Mouse (Mus musculus) adrenal gland, adult 2 months (tissue): ENCODE measurements around the gene Setd1a. TPM values are rescaled to one million over a fixed set of nuclear protein-coding genes. Genes with fewer than 3 reads are reported as not detected.
"Not testable (repeated sequence)": the region's sequence is repeated elsewhere in the genome, so short reads cannot be mapped to it uniquely, and the experiment has no call there.

Experiments
- DNase-seq: peaks from one replicate; pipeline ENCODE4 v3.0.0; 2021
- polyA plus RNA-seq: library from polyadenylated mRNA; depleted of rRNA; stranded (reverse); fragments of >200 nt; gene quantifications from 2 replicates; pipeline ENCODE4 v1.2.3, GENCODE M21; 2012
- total RNA-seq, 2 experiments: library from RNA; stranded (reverse); gene quantifications; 2 replicates each; pipeline ENCODE4 v1.2.3; 2021

Gene Setd1a
- total and polyA plus RNA-seq, 3 experiments = 15.9 to 42.6 (median 36.0) TPM

DNA sequence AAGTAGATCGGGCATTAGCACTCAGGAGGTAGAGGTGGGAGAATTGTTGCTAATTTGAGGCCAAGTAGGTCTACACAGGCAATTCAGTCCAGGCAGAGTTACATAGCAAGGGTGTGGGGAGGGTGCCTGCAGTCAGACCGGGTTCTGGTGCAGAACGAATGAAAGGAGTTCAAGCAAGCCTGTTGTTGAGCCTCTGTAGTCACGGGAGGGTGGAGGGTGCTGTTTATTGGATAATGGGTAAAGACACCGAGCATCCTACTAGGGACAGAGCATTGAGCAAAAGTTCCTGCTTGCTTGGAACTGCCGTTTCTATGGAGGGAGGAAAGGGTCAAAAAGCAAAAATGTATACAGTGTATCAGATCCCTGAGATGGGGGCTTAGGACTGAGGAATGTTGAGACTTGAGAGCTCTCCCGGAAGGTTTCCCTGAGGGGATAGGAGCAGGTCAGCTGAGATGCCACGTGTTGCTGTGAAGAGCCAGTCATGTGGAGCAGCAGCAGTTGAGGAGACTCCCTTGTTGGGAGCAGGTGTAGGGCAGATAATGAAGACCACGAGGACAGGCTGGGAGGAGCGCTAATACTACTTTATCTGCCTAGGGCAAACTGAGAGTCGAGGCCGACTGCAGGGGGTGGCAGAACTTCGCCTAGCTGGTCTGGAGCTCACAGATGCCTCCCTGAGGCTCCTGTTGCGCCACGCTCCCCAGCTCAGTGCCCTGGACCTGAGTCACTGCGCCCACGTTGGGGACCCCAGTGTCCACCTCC is 9.4 kb upstream of the Setd1a start:
- DNase-seq = no peak

DNA sequence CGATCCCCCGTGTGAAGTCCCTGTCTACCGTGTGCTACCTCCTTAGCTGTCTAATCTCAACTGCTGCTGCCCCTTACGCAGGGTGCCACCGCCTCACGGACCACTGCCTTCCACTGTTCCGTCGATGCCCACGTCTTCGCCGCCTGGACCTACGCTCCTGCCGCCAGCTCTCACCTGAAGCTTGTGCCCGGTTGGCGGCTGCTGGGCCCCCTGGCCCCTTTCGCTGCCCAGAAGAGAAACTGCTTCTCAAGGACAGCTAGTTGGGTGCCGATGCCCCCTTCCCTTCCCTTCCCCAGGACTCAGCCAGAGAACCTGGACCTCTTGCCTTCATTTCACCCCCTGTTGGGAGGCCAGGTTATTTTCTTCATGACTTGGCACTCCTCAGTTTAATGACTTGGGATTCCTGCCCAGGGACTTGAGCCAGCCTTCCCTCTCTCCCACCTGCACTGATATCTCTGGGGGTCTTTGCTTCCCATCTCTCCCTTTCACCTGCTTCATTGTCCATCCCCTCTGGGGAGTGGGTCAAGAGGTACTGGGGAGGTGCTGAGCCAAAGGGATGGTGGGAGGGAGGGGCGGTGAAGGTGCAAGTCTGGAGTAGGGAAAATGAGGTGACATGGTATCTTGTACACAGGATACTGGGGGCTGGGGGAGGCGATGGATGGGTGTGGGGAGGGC is 8.7 kb upstream of the Setd1a start:
- no peak for DNase-seq

- no peak for DNase-seq
Measured at GRCm38 (mm10) chr7:127768346-127768996, 8.0 kb upstream of the Setd1a start.

GRCm38 (mm10) chr7:127768997-127769593 is 7.4 kb upstream of the Setd1a start:
- DNase-seq = peak; percentile 97

GRCm38 (mm10) chr7:127769651-127770038 is 6.8 kb upstream of the Setd1a start, which contains the start of gene Orai3:
Orai3 (plus strand) TSS chr7:127769815.
- peak; percentile 95 for DNase-seq

GRCm38 (mm10) chr7:127770039-127770905 is 6.2 kb upstream of the Setd1a start:
- peak; percentile 28 for DNase-seq

- DNase-seq = no peak
Measured at GRCm38 (mm10) chr7:127771262-127771661, 5.2 kb upstream of the Setd1a start.

DNA sequence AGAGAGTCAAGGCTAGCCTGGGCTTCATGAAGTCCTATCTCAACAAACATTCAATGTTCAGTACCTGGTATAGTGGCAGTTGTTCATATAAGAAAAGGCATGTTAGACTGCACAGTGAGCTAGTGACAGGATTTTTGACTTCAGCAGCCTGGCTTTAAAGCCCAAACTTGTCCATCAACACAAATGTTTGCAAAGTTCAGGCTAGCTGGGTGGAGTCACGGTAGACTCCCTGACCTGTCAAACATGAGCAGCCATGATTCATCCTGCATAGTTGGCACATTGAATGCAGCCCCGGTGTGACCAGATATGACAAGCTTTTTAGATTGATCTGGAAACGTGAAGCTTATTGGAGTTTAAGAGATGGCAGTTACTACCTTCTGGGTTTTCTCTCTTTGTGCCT is 4.4 kb upstream of the Setd1a start:
- no peak for DNase-seq

DNA sequence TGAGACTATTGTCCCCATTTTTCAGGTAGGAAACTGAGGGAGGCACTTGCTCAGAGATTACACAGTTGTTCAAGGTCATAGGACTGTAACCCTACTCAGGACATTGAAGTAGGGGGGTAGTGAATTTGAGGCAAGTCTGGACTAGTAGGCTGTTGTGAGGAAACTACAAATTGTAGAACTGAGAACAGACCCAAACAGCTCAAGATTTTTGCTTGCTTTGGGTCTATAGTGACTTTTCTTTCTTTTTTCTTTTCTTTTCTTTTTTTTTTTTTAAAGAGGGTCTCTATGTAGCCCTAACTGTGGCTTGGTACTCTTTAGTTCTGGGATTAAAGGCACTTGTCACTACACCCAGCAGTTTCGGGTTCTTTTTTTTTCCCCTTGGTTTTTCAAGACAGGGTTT is 3.9 kb upstream of the Setd1a start:
- no peak for DNase-seq

DNA sequence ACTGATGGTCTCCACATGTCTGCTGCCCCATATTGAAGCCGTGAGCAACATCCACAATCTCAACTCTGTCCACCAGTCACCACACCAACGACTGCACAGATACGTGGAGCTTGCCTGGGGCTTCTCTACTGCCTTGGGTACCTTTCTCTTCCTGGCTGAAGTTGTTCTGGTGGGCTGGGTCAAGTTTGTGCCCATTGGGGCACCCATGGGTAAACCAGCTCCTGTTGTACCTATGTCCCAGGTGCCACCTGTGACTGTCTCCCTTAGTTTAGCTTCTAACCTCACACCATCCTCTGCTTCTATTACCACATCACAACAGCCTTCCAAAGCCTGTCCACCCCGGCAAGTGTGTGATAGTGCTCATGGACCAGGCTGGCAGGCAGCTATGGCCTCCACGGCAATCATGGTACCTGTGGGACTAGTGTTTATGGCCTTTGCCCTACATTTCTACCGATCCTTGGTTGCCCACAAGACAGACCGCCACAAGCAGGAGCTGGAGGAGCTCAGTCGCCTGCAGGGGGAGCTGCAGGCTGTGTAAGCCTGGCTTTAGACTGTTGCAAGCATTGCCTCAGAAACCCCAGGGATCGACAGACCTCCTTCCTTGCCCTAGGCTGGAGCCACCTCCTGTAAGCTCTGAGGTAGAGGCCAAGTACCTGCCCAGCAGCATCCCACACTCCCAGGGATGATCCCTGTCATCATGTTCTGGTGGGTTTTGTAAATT is 2.6 kb upstream of the Setd1a start:
- peak; percentile 80 for DNase-seq

DNA sequence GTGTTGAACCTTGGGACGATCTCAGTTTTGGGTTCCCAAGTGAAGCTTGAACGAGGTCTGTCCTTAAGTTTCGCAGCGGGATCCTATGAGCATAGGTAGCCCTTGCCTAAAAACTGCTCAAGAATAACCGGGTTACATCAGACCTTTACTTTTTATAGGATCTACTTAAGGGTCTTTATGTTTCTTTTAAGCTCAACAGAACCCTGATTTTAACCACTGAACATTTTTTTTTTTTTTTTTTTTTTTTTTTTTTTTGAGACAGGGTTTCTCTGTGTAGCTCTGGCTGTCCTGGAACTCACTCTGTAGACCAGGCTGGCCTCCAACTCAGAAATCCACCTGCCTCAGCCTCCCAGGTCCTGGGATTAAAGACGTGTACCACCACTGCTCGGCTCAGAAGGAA is 633 bp upstream of the Setd1a start:
- DNase-seq = not testable (repeated sequence)

- DNase-seq = peak; percentile 97
Measured at GRCm38 (mm10) chr7:127776878-127777473, 506 bp downstream of the Setd1a start.

DNA sequence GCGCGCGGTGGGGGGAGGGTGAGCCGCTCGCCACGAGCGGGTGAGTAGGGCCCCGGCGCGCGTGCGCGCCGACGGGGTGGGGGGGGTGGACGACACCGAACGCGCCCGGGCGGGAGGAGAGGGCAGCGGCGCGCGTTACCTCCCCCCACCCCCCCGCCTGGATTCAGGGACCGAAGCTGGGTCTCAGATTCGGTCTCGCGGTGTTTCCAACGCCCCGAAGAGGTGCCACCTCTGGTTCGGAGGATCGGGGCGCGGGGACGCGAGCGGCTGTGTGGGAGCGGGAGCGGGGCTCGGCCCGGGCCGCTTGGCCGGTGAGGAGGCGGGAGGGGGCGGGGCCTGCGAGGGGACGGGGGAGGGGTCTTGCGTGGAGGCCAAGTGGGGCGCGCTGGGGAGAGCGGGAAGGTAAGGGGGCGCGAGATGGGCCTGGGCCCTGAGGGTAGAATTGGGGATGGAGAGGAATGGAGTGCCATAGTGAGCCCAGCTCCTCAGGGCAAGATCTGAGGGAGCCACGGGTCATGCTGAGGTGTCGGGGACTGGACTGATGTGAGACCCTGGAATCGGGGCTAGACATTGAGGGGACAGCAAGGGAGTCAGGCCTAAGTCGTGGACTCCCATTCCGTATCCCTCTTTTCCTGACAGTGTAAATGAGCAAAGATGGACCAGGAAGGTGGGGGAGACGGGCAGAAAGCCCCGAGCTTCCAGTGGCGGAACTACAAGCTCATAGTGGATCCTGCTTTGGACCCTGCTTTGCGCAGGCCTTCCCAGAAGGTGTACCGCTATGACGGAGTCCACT is 1.2 kb downstream of the Setd1a start:
- DNase-seq = peak; percentile 83

DNA sequence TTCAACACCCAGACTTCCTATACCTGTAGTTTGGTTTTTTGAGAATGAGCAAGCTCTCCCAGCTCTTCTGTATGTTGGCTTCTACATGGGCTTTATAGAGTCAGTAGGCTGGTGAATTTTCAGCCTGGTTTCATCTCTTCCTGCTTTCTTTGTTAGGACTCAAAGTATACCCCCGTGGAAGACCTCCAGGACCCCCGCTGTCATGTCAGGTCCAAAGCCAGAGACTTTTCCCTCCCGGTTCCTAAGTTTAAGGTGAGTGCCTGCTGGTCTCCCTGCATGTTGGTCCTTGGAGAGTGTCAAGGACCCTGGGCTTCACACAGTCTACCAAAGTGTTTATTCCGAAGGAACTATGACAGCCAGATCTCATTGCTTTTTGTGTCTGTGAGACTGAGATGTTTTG is 1.9 kb downstream of the Setd1a start:
- DNase-seq = no peak

- DNase-seq = no peak
Measured at GRCm38 (mm10) chr7:127785308-127785707, 8.8 kb downstream of the Setd1a start, which contains the start of gene Gm49388. Gm49388 (plus strand) TSS chr7:127785608.

DNA sequence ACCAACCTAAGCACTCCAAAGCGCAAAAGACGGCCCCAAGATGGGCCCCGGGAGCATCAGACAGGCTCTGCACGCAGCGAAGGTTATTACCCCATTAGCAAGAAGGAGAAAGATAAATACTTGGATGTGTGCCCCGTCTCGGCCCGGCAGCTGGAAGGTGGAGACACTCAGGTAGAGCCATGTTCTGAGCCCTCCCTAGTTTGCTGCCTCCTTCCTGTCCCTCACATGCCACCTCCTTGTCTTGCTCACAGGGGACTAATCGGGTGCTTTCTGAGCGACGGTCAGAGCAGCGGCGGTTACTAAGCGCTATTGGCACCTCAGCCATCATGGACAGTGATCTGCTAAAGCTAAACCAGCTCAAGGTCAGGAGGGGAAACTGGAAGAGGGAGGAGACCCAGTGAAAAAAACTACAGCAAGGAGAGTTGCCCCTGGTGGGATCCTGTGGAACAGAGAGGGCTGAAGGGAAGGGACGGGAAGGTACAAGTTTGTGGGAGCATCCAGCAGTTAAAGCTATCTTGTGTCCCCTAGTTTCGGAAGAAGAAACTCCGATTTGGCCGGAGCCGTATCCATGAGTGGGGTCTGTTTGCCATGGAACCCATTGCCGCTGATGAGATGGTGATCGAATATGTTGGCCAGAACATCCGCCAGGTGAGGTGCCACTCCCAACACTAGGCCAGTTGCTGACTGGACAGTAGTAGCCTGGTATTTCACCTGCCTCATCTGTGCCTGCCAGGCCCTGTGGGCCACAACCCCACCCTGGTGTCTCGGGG is 20.8 kb downstream of the Setd1a start:
- DNase-seq = no peak

DNA sequence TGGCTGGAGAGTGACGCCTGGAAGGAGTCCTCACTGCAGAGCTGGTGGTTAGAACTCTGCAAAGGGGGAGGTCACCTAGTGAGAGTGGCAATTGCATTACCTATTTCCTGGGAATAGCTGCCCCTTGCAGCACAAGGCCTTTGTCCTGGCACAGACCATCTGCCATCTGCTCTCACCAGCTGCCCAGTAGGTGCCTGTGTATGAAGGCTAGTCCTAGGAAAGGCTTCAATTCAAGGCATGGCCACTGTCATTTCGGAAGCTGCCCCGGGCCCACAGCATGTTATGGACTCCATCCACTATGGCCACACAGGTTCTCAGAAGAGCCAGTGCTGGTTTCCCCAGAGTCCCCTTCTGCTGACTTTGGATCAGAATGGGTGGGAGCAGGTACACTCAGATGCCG is 22.1 kb downstream of the Setd1a start:
- no peak for DNase-seq

GRCm38 (mm10) chr7:127799211-127799610 is 22.7 kb downstream of the Setd1a start:
- no peak for DNase-seq

- DNase-seq = peak; percentile 17
Measured at GRCm38 (mm10) chr7:127799738-127800137, 23.3 kb downstream of the Setd1a start.
